Mouse (Mus musculus) hindbrain, embryonic 14.5 days (tissue): ENCODE results near the gene Ucp3. TPM values are rescaled to one million over a fixed set of nuclear protein-coding genes. Genes with fewer than 3 reads are reported as not detected.

Source experiments
- ATAC-seq: fragments of 200-750 bp; cut with Nextera tagmentation; 2 replicates; pipeline ENCODE4 v1.8.0; 2017; ENCODE audit warnings: moderate number of reproducible peaks, mild to moderate bottlenecking, moderate TSS enrichment, moderate library complexity; ENCODE audit not compliant: low FRiP score
- DNase-seq: peaks from one replicate; pipeline ENCODE4 v3.0.0-alpha.2; 2015; ENCODE audit warnings: low spot score
- H3K27ac ChIP-seq: fragments of 300-500 bp; sonication (generic); 2 replicates; pipeline ENCODE4 v1.5.1; 2014; ENCODE audit warnings: mild to moderate bottlenecking, moderate library complexity
- H3K27me3 ChIP-seq: fragments of 300-500 bp; sonication (generic); 2 replicates; pipeline ENCODE4 v1.6.1; 2014; ENCODE audit warnings: mild to moderate bottlenecking, low read length, mixed read lengths; ENCODE audit not compliant: control insufficient read depth, insufficient read depth
- H3K36me3 ChIP-seq: fragments of 300-500 bp; sonication (generic); replicated peaks from 2 replicates; pipeline ENCODE4 v1.6.1; 2014; ENCODE audit not compliant: control insufficient read depth, insufficient read depth
- H3K4me1 ChIP-seq: fragments of 300-500 bp; sonication (generic); replicated peaks from 2 replicates; pipeline ENCODE4 v1.6.1; 2014; ENCODE audit warnings: antibody characterized with exemption, low read length, mixed read lengths; ENCODE audit not compliant: control insufficient read depth, insufficient read depth
- H3K4me2 ChIP-seq: fragments of 300-500 bp; sonication (generic); replicated peaks from 2 replicates; pipeline ENCODE4 v1.6.1; 2014; ENCODE audit warnings: mild to moderate bottlenecking, moderate library complexity
- H3K4me3 ChIP-seq: fragments of 300-500 bp; sonication (generic); replicated peaks from 2 replicates; pipeline ENCODE4 v1.5.1; 2014; ENCODE audit warnings: mild to moderate bottlenecking, low read length
- H3K9ac ChIP-seq: fragments of 300-500 bp; sonication (generic); 2 replicates; pipeline ENCODE4 v1.6.1; 2014
- H3K9me3 ChIP-seq: fragments of 300-500 bp; sonication (generic); 2 replicates; pipeline ENCODE4 v1.6.1; 2016; ENCODE audit warnings: low read length; ENCODE audit not compliant: control insufficient read depth
- WGBS: fragments of 180-500 bp; shearing (Covaris S2); extraction: QIAGEN DNeasy Blood & Tissue Kit; methylation state at CpG from one replicate; pipeline ENCODE4 v1.1.7; 2014; 5-methylcytosine and 5-hydroxymethylcytosine counted together
- polyA plus RNA-seq: library from polyadenylated mRNA; unstranded; fragments of >200 nt; fragmentation: Nextera tagmentation; extraction: Ambion mirVana; gene quantifications from 2 replicates; pipeline ENCODE4 v1.2.1, GENCODE M21; 2014

The Ucp3 gene
- polyA plus RNA-seq, 1 experiment from 2014 or later, result not detected

GRCm38 (mm10) chr7:100522222-100522621 is 49.4 kb downstream of the Ucp3 start:
- 68% methylated on average over 3 of the region's 3 CpGs for WGBS
- no peak overlapping the region for H3K9ac ChIP-seq
- H3K4me1 ChIP-seq, result no peaks in the 10 kb centered on the region
- H3K4me3 ChIP-seq, result no peak overlapping the region
- no peak for DNase-seq
- no peak overlapping the region for H3K27ac ChIP-seq
- ATAC-seq, result no peak
- H3K4me2 ChIP-seq, result no peak overlapping the region
- H3K27me3 ChIP-seq, result no peaks in the 10 kb centered on the region
- no peaks in the 10 kb centered on the region for H3K9me3 ChIP-seq
- H3K36me3 ChIP-seq, result no peaks in the 10 kb centered on the region

GRCm38 (mm10) chr7:100524669-100525068 is 51.9 kb downstream of the Ucp3 start:
- no peaks in the 10 kb centered on the region for H3K27me3 ChIP-seq
- no peak for ATAC-seq
- DNase-seq, result no peak
- no peak overlapping the region for H3K4me2 ChIP-seq
- H3K9me3 ChIP-seq, result no peaks in the 10 kb centered on the region
- H3K4me3 ChIP-seq, result no peak overlapping the region
- no peaks in the 10 kb centered on the region for H3K36me3 ChIP-seq
- H3K4me1 ChIP-seq, result no peaks in the 10 kb centered on the region
- 74% methylated on average over 8 of the region's 8 CpGs for WGBS
- H3K9ac ChIP-seq, result no peak overlapping the region
- no peak overlapping the region for H3K27ac ChIP-seq

GRCm38 (mm10) chr7:100530766-100531165 is 58.0 kb downstream of the Ucp3 start:
- H3K27me3 ChIP-seq, result no peaks in the 10 kb centered on the region
- WGBS, result 90% methylated on average over 5 of the region's 5 CpGs
- DNase-seq, result no peak

GRCm38 (mm10) chr7:100533503-100533902 is 60.7 kb downstream of the Ucp3 start:
- Histone ChIP-seq H3K4me1 (peaks cover 11% of the 10 kb centered on the region), H3K9ac (no peak overlapping the region), H3K4me2 (no peak overlapping the region), H3K9me3 (no peaks in the 10 kb centered on the region), H3K4me3 (no peak overlapping the region), H3K36me3 (no peaks in the 10 kb centered on the region), H3K27me3 (no peaks in the 10 kb centered on the region), H3K27ac (no peak overlapping the region)
- 75% methylated on average over 2 of the region's 2 CpGs for WGBS
- DNase-seq, result no peak
- ATAC-seq, result no peak

More at GRCm38 (mm10) chr7:100530766-100531165, 58.0 kb downstream of the Ucp3 start:
- no peak for ATAC-seq
- Histone ChIP-seq H3K27ac (no peak overlapping the region), H3K4me2 (no peak overlapping the region), H3K4me1 (no peaks in the 10 kb centered on the region), H3K9me3 (no peaks in the 10 kb centered on the region), H3K36me3 (no peaks in the 10 kb centered on the region), H3K4me3 (no peak overlapping the region), H3K9ac (no peak overlapping the region)

GRCm38 (mm10) chr7:100534216-100534615 is 61.4 kb downstream of the Ucp3 start:
- H3K4me2 ChIP-seq, result no peak overlapping the region
- H3K27ac ChIP-seq, result no peak overlapping the region
- no peak overlapping the region for H3K4me3 ChIP-seq
- DNase-seq (no peak), ATAC-seq (no peak)
- peaks cover 11% of the 10 kb centered on the region for H3K4me1 ChIP-seq
- no peak overlapping the region for H3K9ac ChIP-seq
- peaks cover 3% of the 10 kb centered on the region for H3K36me3 ChIP-seq
- H3K9me3 ChIP-seq, result no peaks in the 10 kb centered on the region
- H3K27me3 ChIP-seq, result no peaks in the 10 kb centered on the region
- WGBS, result 82% methylated on average over 3 of the region's 3 CpGs

GRCm38 (mm10) chr7:100535831-100536230 is 63.0 kb downstream of the Ucp3 start:
- ATAC-seq (no peak), DNase-seq (no peak)
- Histone ChIP-seq H3K9me3 (no peaks in the 10 kb centered on the region), H3K4me1 (peaks cover 11% of the 10 kb centered on the region), H3K36me3 (peaks cover 20% of the 10 kb centered on the region), H3K27ac (no peak overlapping the region), H3K4me2 (peak overlapping the region; percentile 62; the same call in 1 of the 2 replicates), H3K4me3 (peak overlapping the region; percentile 57; the same call in 1 of the 2 replicates), H3K27me3 (no peaks in the 10 kb centered on the region), H3K9ac (no peak overlapping the region)
- 82% methylated on average over 2 of the region's 2 CpGs for WGBS

Other genes with a start within 250 kb of the Ucp3 start
- 29.0 and 29.1 TPM in 2 replicates for gene Pgm2l1, start 245.6 kb upstream of the Ucp3 start, polyA plus RNA-seq
- 10.5 and 12.6 TPM in 2 replicates for gene P4ha3, start 187.5 kb upstream of the Ucp3 start, polyA plus RNA-seq
- gene C2cd3, start 100.8 kb upstream of the Ucp3 start, polyA plus RNA-seq, result 20.5 and 21.3 TPM in 2 replicates
- gene Ppme1, start 100.7 kb upstream of the Ucp3 start, polyA plus RNA-seq, result 155 and 162 TPM in 2 replicates
- 73.5 and 77.2 TPM in 2 replicates for gene Ucp2, start 20.3 kb downstream of the Ucp3 start, polyA plus RNA-seq
- 6.6 and 10.8 TPM in 2 replicates for gene Dnajb13, start 42.0 kb downstream of the Ucp3 start, polyA plus RNA-seq
- 14.8 and 16.9 TPM in 2 replicates for gene Coa4, start 64.1 kb downstream of the Ucp3 start, polyA plus RNA-seq
- 321 and 383 TPM in 2 replicates for gene Rab6a, start 134.4 kb downstream of the Ucp3 start, polyA plus RNA-seq
- gene Mrpl48, start 135.3 kb downstream of the Ucp3 start, polyA plus RNA-seq, result 86.0 and 89.5 TPM in 2 replicates
- 18.7 and 20.9 TPM in 2 replicates for gene Plekhb1, start 189.4 kb downstream of the Ucp3 start, polyA plus RNA-seq
- 117 and 124 TPM in 2 replicates for gene Fam168a, start 233.6 kb downstream of the Ucp3 start, polyA plus RNA-seq